Mouse (Mus musculus) thymus, adult 2 months (tissue): ENCODE measurements around the gene Per1.

Source experiments
- CTCF ChIP-seq: fragments of 200-500 bp; IDR thresholded peaks from 2 replicates; pipeline ENCODE4 v1.5.1; 2012; ENCODE audit warnings: mild to moderate bottlenecking, control low read depth, low read length, moderate library complexity, borderline replicate concordance; ENCODE audit not compliant: control insufficient read depth, poor library complexity, insufficient read depth; ENCODE audit errors: extremely low read depth
- POLR2A ChIP-seq: fragments of 200-500 bp; IDR thresholded peaks from 2 replicates; pipeline ENCODE4 v1.6.1; 2012; ENCODE audit warnings: mild to moderate bottlenecking, low read length, control low read depth, moderate library complexity; ENCODE audit not compliant: control insufficient read depth, poor library complexity, insufficient read depth; ENCODE audit errors: extremely low read depth

GRCm38 (mm10) chr11:69100639-69101360, 5.8 kb downstream of the Per1 start:
- TF ChIP-seq POLR2A (no peak), CTCF (no peak)
